Mouse (Mus musculus) forebrain, embryonic 11.5 days (tissue): ENCODE measurements at regions not wholly inside any gene's neighbourhood (a gene's known extent, or its start where the extent isn't known, plus 50 kb on each side); places are given as distances from the start of the nearest gene placed in this dataset.

ENCODE experiments used
- ATAC-seq: fragments of 200-750 bp; cut with Nextera tagmentation; replicated peaks from 2 replicates; pipeline ENCODE4 v1.8.0; 2017; ENCODE audit warnings: moderate TSS enrichment; ENCODE audit not compliant: low FRiP score
- DNase-seq: peaks from one replicate; pipeline ENCODE4 v3.0.0-alpha.2; 2017; ENCODE audit warnings: low spot score
- H3K27ac ChIP-seq: fragments of 300-500 bp; sonication (generic); 2 replicates; pipeline ENCODE4 v1.5.1; 2014; ENCODE audit warnings: low read depth, low read length
- H3K27me3 ChIP-seq: fragments of 300-500 bp; sonication (generic); 2 replicates; pipeline ENCODE4 v1.6.1; 2014; ENCODE audit warnings: mild to moderate bottlenecking, low read length, mixed read lengths; ENCODE audit not compliant: control insufficient read depth, insufficient read depth
- H3K36me3 ChIP-seq: fragments of 300-500 bp; sonication (generic); 2 replicates; pipeline ENCODE4 v1.6.1; 2014; ENCODE audit warnings: mild to moderate bottlenecking, low read length, moderate library complexity, mixed read lengths; ENCODE audit not compliant: control insufficient read depth, insufficient read depth
- H3K4me1 ChIP-seq: fragments of 300-500 bp; sonication (generic); replicated peaks from 2 replicates; pipeline ENCODE4 v1.6.1; 2014; ENCODE audit warnings: low read length, mixed read lengths; ENCODE audit not compliant: control insufficient read depth, insufficient read depth
- H3K4me2 ChIP-seq: fragments of 300-500 bp; sonication (generic); 2 replicates; pipeline ENCODE4 v1.6.1; 2014; ENCODE audit warnings: low read depth, mild to moderate bottlenecking, low read length, moderate library complexity, mixed read lengths; ENCODE audit not compliant: severe bottlenecking
- H3K4me3 ChIP-seq: fragments of 300-500 bp; sonication (generic); 2 replicates; pipeline ENCODE4 v1.5.1; 2014; ENCODE audit warnings: low read depth, low read length
- H3K9ac ChIP-seq: fragments of 300-500 bp; sonication (generic); 2 replicates; pipeline ENCODE4 v1.6.1; 2014; ENCODE audit warnings: low read length
- H3K9me3 ChIP-seq: fragments of 300-500 bp; sonication (generic); 2 replicates; pipeline ENCODE4 v1.6.1; 2016; ENCODE audit warnings: low read length, mixed read lengths; ENCODE audit not compliant: control insufficient read depth
- WGBS: fragments of 180-500 bp; shearing (Covaris S2); extraction: QIAGEN DNeasy Blood & Tissue Kit; methylation state at CpG from one replicate; pipeline ENCODE4 v1.1.7; 2014; 5-methylcytosine and 5-hydroxymethylcytosine counted together

GRCm38 (mm10) chr1:119122975-119123374 is 69.6 kb upstream of the Gli2 start:
- no peaks in the 10 kb centered on the region for H3K36me3 ChIP-seq
- no peak overlapping the region for H3K4me3 ChIP-seq
- DNase-seq, result no peak
- no peaks in the 10 kb centered on the region for H3K9me3 ChIP-seq
- H3K4me1 ChIP-seq, result no peaks in the 10 kb centered on the region
- no peak overlapping the region for H3K9ac ChIP-seq
- H3K27ac ChIP-seq, result no peak overlapping the region
- ATAC-seq, result no peak
- no peak overlapping the region for H3K4me2 ChIP-seq
- 73% methylated on average over 6 of the region's 6 CpGs for WGBS
- H3K27me3 ChIP-seq, result no peaks in the 10 kb centered on the region

- ATAC-seq (no peak), DNase-seq (no peak)
- WGBS, result 41% methylated on average over 8 of the region's 8 CpGs
- H3K27me3 ChIP-seq, result no peaks in the 10 kb centered on the region
- no peaks in the 10 kb centered on the region for H3K4me1 ChIP-seq
- H3K9ac ChIP-seq, result no peak overlapping the region
- H3K36me3 ChIP-seq, result no peaks in the 10 kb centered on the region
- H3K4me3 ChIP-seq, result no peak overlapping the region
- no peaks in the 10 kb centered on the region for H3K9me3 ChIP-seq
- no peak overlapping the region for H3K4me2 ChIP-seq
- no peak overlapping the region for H3K27ac ChIP-seq
Observed at GRCm38 (mm10) chr1:119119863-119120569, 66.6 kb upstream of the Gli2 start.

- Histone ChIP-seq H3K27me3 (no peaks in the 10 kb centered on the region), H3K9ac (no peak overlapping the region), H3K4me2 (no peak overlapping the region), H3K4me1 (no peaks in the 10 kb centered on the region), H3K36me3 (no peaks in the 10 kb centered on the region), H3K4me3 (no peak overlapping the region), H3K27ac (no peak overlapping the region), H3K9me3 (no peaks in the 10 kb centered on the region)
- WGBS, result 79% methylated on average over 7 of the region's 7 CpGs
- ATAC-seq (no peak), DNase-seq (no peak)
Observed at GRCm38 (mm10) chr1:119115106-119115674, 61.8 kb upstream of the Gli2 start.

- H3K27me3 ChIP-seq, result no peaks in the 10 kb centered on the region
- 94% methylated on average over 9 of the region's 9 CpGs for WGBS
- no peak overlapping the region for H3K27ac ChIP-seq
- no peak overlapping the region for H3K4me2 ChIP-seq
- H3K9ac ChIP-seq, result no peak overlapping the region
- H3K9me3 ChIP-seq, result no peaks in the 10 kb centered on the region
- ATAC-seq (no peak), DNase-seq (no peak)
- H3K36me3 ChIP-seq, result no peaks in the 10 kb centered on the region
- H3K4me3 ChIP-seq, result no peak overlapping the region
- H3K4me1 ChIP-seq, result no peaks in the 10 kb centered on the region
Observed at GRCm38 (mm10) chr1:119108578-119108977, 55.2 kb upstream of the Gli2 start.

GRCm38 (mm10) chr1:119106246-119106975 is 53.0 kb upstream of the Gli2 start:
- H3K4me2 ChIP-seq, result no peak overlapping the region
- H3K4me3 ChIP-seq, result no peak overlapping the region
- DNase-seq, result no peak
- no peak overlapping the region for H3K9ac ChIP-seq
- 78% methylated on average over 18 of the region's 18 CpGs for WGBS
- H3K4me1 ChIP-seq, result no peaks in the 10 kb centered on the region
- no peak overlapping the region for H3K27ac ChIP-seq
- no peaks in the 10 kb centered on the region for H3K27me3 ChIP-seq
- no peaks in the 10 kb centered on the region for H3K36me3 ChIP-seq
- ATAC-seq, result no peak
- H3K9me3 ChIP-seq, result no peaks in the 10 kb centered on the region
